Mouse (Mus musculus) bone marrow macrophage, adult 2 months (primary cell): ENCODE results near the gene Mtor. TPM values are rescaled to one million over a fixed set of nuclear protein-coding genes. Genes with fewer than 3 reads are reported as not detected.

Experiments
- H3K27ac ChIP-seq: 2 replicates; pipeline ENCODE4 v1.5.1; 2012; ENCODE audit warnings: low read depth, low read length; ENCODE audit not compliant: insufficient read depth
- H3K4me1 ChIP-seq: 2 replicates; pipeline ENCODE4 v1.6.1; 2012; ENCODE audit warnings: low read length; ENCODE audit not compliant: control insufficient read depth, insufficient read depth
- H3K4me3 ChIP-seq: 2 replicates; pipeline ENCODE4 v1.5.1; 2012; ENCODE audit warnings: mild to moderate bottlenecking, low read length, moderate library complexity; ENCODE audit not compliant: insufficient read depth
- CTCF ChIP-seq: IDR thresholded peaks from 2 replicates; pipeline ENCODE4 v1.5.1; 2012; ENCODE audit warnings: low read depth, mild to moderate bottlenecking, low read length, moderate library complexity
- POLR2A ChIP-seq: IDR thresholded peaks from 2 replicates; pipeline ENCODE4 v1.6.1; 2012; ENCODE audit warnings: mild to moderate bottlenecking, low read depth, low read length, borderline replicate concordance
- polyA plus RNA-seq: library from polyadenylated mRNA; stranded (reverse); fragments of >200 nt; gene quantifications from 2 replicates; pipeline ENCODE4 v1.2.4, GENCODE M21; 2012; ENCODE audit not compliant: missing spikeins, insufficient read depth, insufficient read length

Gene Mtor
- 10.0 and 14.1 TPM in 2 replicates for polyA plus RNA-seq

DNA sequence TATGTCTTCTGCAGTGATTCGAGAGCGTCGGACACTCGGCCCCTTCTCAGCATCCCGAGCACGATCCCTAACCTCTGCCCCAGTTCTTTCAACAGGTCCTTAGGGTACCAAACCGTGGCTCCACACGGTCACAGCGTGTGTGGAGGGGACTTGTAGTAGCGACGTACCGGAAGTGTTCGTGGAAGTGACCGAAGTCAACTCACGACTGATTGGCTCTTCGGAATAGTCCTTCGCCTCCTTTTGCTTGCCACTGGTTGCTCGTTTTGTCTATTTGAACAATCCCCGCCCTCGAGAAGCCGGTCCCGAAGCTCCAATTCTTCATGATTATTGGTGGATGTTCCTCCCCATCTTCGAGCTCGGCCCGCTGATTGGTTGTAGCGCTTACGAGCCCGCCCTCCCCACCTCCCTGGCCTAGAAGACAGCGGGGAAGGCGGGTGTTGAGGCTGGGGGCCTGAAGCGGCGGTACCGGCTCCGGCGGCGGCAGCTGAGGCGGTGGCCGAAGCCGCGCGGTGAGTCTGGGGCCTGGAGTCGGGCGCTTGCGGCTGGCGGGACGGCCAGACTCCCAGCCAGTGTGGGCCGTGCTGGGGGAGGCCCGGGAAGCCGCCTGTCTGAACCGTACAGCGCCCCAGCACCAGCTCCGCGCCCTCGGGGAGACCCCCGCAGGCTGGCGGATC, at the start of gene Mtor:
Gene Mtor, plus strand, starts transcription at position 433 of the 674 bp plus-strand sequence.
- peak within 1 kb of the TSS; percentile 43 for H3K27ac ChIP-seq
- H3K4me3 ChIP-seq, result peak within 1 kb of the TSS; percentile 78
- peaks cover 16% of the 10 kb centered on the region for H3K4me1 ChIP-seq
- no peak for TF ChIP-seq CTCF
- peak; percentile 83; the same call in 1 of the 2 replicates for TF ChIP-seq POLR2A

DNA sequence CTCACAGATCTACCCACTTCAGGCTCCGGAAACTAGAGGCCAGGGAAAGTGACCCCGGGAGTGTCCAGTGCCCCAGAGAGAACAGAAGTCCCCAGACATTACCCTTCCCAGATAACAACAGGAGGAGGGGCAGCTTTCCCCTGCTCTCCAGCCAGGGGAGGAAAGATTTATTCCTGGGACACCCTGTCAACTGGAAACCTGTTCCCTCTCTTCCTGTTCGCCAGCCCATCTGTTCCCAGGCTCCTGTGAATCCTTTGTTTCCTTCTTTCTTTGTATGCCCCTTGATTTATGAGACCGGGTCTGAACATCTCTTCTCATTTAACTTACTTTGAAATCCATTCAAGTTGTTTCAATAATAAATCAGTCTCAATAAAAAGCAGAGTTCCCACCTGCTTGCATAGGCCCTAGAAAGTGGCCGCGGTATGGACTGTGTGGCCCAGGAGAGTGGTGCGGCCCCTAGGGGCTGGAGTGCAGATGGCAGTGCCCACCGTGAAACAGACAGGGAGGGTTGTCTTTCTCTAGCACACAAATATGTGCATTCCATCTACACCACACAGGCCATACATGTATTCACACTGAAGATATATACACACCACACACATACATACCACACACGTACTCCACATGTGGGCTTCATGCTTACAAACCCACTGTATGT, 48.8 kb upstream of the Mtor start:
- H3K4me3 ChIP-seq, result no peak overlapping the region
- H3K4me1 ChIP-seq, result no peaks in the 10 kb centered on the region
- H3K27ac ChIP-seq, result no peak overlapping the region
- TF ChIP-seq POLR2A (no peak), CTCF (no peak)

DNA sequence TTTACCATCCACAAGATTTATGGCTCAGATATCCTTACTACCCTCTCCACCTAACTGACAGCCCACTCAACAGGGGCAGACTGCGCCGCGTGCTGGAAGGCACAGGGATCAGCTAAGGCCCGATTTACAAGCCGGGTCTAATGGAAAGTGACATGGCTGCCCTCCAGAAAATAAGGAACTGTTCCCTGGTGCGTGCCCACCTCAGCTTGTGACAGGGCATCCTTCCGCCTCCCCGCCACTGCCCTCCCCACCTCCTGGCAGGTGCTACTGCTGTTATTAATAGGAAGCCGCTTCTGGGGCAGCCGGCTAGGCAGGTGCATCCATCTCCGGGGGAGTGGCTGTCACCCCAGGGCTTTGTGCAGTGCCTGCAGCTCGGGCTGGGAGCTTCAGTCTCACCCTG, 45.0 kb upstream of the Mtor start:
- TF ChIP-seq CTCF (no peak), POLR2A (no peak)
- H3K4me3 ChIP-seq, result no peak overlapping the region
- H3K27ac ChIP-seq, result no peak overlapping the region
- H3K4me1 ChIP-seq, result no peaks in the 10 kb centered on the region

DNA sequence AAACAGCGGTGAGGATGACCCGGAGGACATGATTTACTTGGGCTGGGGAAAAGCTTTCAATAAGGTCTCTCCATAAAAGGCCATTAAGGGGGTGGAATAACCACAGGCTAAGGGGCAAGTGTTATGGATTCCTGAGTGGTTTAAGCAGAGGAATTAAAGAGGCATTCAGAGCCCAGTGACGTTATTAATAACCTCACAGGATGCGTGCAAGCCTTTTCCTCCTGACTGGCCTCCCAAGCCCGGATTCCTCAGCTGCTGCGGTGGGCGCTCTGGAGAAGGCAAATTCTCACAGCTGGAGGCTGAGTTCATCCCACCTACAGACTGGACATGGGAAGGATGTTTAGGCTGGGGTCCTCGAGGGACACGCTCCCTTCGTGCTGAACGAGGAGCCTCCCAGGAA, 43.7 kb upstream of the Mtor start:
- H3K4me1 ChIP-seq, result no peaks in the 10 kb centered on the region
- no peak overlapping the region for H3K27ac ChIP-seq
- no peak overlapping the region for H3K4me3 ChIP-seq
- TF ChIP-seq CTCF (no peak), POLR2A (no peak)

DNA sequence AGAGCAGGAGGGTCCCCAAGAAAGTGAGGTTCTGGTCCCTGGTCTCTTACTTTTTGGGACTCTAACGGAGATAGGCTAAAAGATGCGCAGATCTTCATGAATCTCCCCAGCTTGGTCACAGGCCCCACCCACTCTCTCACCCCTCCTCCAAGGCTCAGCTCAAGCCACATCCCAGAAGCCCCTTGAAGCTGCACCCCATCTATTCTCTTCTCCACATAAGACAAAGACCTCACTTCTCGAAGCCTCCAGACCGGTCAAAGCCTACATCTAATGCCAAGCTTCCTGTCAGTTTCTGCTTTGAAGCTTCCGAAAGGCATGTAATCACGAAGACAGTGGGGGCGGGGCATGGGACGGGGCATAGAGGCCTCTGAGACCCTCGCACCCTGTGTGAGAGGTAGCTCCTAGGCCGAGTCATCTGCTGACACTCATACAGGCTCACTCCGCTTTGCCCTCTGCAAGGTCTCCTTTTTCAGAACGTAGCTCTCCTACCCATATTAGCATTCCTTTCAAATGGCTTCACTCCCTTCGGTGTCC, 43.1 kb upstream of the Mtor start:
- Histone ChIP-seq H3K4me1 (no peaks in the 10 kb centered on the region), H3K4me3 (no peak overlapping the region), H3K27ac (no peak overlapping the region)
- TF ChIP-seq CTCF, result no peak
- no peak for TF ChIP-seq POLR2A

DNA sequence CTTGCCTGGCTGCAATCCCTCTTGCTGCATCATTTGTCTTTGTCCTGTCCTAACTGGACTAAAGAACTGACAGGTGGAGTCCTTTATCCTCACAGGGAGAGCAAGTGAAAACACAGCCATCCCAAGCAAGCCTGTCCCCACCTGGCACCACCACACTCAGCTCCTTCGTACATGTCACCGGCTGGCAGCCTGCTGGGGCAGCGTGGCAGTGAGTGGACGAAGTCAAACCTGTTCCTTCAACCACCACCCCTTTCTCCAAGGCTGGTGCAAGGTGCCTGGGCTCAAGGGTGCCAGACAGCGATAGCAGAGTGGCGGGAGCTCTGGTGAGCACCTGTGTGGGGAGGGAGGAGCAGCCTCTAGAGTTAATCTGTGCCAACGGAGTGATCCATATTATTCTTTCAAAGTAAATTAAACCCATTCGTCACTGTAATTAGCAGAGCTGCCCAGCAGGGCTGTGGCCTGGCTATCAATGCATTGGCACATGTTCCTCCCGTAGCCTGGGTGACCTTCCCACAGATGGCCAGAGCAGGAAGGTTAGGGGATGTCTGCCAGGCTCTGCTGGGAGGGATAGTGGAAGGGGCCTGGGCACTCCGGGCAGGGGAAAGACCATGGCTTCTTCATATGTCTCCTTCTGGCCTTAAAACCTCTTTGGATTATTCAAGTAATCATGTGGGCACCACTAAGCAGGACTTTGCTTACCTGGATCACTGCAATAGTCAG, 40.0 kb upstream of the Mtor start:
- no peak for TF ChIP-seq CTCF
- TF ChIP-seq POLR2A, result no peak
- Histone ChIP-seq H3K27ac (no peak overlapping the region), H3K4me3 (no peak overlapping the region), H3K4me1 (no peaks in the 10 kb centered on the region)

DNA sequence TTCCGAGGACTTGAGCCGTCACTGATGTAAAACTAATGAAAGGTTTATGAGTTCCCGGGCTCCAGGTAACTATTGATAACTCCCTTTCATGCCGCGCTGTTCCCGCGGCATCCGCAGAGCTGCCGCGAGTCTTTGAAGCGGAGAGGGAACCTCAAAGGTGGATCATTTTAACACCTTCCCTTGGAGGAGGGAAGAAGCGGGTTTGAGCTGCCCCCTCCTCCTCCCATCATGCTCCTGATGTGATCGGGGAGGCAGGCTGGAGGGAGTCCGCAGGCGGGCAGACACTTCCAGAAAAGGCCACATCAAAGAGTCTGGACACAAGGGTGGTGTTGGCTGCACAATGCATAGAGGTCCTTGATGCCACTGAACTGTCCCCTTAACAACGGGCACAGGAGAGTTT, 32.8 kb upstream of the Mtor start:
- Histone ChIP-seq H3K4me1 (no peaks in the 10 kb centered on the region), H3K27ac (no peak overlapping the region), H3K4me3 (no peak overlapping the region)
- TF ChIP-seq CTCF (no peak), POLR2A (no peak)

DNA sequence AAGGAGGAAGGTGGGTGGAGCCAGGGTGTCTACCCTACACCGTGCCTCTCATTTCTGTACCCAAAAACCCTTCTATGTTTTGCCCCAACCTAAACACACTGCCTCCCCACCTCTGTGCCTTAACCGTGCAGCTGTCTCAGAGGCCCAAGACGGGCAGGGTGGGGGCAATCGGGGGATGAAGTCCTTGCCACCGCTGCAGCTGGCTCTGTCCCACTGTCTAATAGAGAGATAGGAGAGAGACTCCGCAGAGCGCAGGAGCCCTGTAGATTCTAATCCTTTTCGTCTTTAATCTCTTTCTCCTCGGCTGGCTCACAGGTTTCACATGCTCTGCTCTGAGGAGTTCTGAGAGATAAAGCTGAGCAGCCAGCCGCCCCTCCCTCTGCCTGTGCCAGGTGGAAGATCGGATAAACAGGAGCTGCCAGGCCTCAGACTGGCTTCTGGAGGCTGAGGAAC, 31.3 kb upstream of the Mtor start:
- H3K27ac ChIP-seq, result no peak overlapping the region
- TF ChIP-seq CTCF, result no peak
- no peak for TF ChIP-seq POLR2A
- no peaks in the 10 kb centered on the region for H3K4me1 ChIP-seq
- no peak overlapping the region for H3K4me3 ChIP-seq

DNA sequence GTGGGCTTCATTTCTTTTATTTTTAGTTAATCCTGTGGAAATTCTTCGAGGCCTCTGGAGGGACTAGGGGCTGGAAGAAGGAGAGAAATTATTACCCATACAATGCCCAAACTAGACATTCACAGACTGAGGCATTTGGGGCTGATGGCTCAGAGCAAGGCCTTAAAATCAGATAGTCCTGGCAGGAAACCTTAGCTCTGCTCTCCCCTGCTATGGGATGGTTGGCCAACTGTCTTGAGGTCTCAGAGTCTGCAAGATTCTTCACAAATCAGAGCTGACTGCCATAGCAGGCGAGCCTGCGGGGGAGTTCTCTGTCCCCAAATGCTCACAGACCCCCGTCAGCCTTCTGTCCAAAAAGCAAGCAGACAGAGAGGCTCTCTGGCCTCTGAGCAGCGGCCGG, 30.9 kb upstream of the Mtor start:
- Histone ChIP-seq H3K27ac (no peak overlapping the region), H3K4me3 (no peak overlapping the region)

More for the DNA sequence above, 30.9 kb upstream of the Mtor start:
- no peaks in the 10 kb centered on the region for H3K4me1 ChIP-seq
- TF ChIP-seq CTCF, result no peak
- no peak for TF ChIP-seq POLR2A
